Mouse (Mus musculus) forebrain, embryonic 10.5 days (tissue): Measurements from ENCODE around the gene Bak1. TPM values are rescaled to one million over a fixed set of nuclear protein-coding genes. Genes with fewer than 3 reads are reported as not detected.
"Not testable (repeated sequence)": the region's sequence is repeated elsewhere in the genome, so short reads cannot be mapped to it uniquely, and the experiment has no call there.

Experiments used
- DNase-seq: peaks from one replicate; pipeline ENCODE4 v3.0.0-alpha.2; 2017; ENCODE audit warnings: low spot score; ENCODE audit errors: extremely low spot score
- H3K27ac ChIP-seq: fragments of 300-500 bp; sonication (generic); 2 replicates; pipeline ENCODE4 v1.5.1; 2016; ENCODE audit warnings: mild to moderate bottlenecking
- H3K27me3 ChIP-seq: fragments of 300-500 bp; sonication (generic); 2 replicates; pipeline ENCODE4 v1.6.1; 2016; ENCODE audit warnings: mild to moderate bottlenecking; ENCODE audit not compliant: poor library complexity, severe bottlenecking
- H3K36me3 ChIP-seq: fragments of 300-500 bp; sonication (generic); replicated peaks from 2 replicates; pipeline ENCODE4 v1.6.1; 2016; ENCODE audit warnings: mild to moderate bottlenecking, moderate library complexity
- H3K4me1 ChIP-seq: fragments of 300-500 bp; sonication (generic); 2 replicates; pipeline ENCODE4 v1.6.1; 2016
- H3K4me3 ChIP-seq: fragments of 300-500 bp; sonication (generic); 2 replicates; pipeline ENCODE4 v1.5.1; 2016; ENCODE audit warnings: mild to moderate bottlenecking, moderate library complexity
- H3K9me3 ChIP-seq: fragments of 300-500 bp; sonication (generic); 2 replicates; pipeline ENCODE4 v1.6.1; 2016; ENCODE audit warnings: mild to moderate bottlenecking, moderate library complexity
- WGBS: fragments of 180-500 bp; shearing (Covaris S2); methylation state at CpG from one replicate; pipeline ENCODE4 v1.1.7; 2016; 5-methylcytosine and 5-hydroxymethylcytosine counted together
- polyA plus RNA-seq: library from polyadenylated mRNA; unstranded; fragments of >200 nt; fragmentation: Nextera tagmentation; extraction: Ambion mirVana; gene quantifications from 2 replicates; pipeline ENCODE4 v1.2.1, GENCODE M21; 2016

Bak1 gene
- polyA plus RNA-seq, 1 experiment from 2014 or later, result 3.4 TPM

GRCm38 (mm10) chr17:26985503-26986179 is 43.2 kb downstream of the Bak1 start:
- 91% methylated on average over 10 of the region's 10 CpGs for WGBS
- H3K36me3 ChIP-seq, result peaks cover 7% of the 10 kb centered on the region
- no peaks in the 10 kb centered on the region for H3K9me3 ChIP-seq
- DNase-seq, result no peak
- no peaks in the 10 kb centered on the region for H3K4me1 ChIP-seq
- H3K27me3 ChIP-seq, result no peaks in the 10 kb centered on the region
- H3K4me3 ChIP-seq, result no peak overlapping the region
- no peak overlapping the region for H3K27ac ChIP-seq

DNA sequence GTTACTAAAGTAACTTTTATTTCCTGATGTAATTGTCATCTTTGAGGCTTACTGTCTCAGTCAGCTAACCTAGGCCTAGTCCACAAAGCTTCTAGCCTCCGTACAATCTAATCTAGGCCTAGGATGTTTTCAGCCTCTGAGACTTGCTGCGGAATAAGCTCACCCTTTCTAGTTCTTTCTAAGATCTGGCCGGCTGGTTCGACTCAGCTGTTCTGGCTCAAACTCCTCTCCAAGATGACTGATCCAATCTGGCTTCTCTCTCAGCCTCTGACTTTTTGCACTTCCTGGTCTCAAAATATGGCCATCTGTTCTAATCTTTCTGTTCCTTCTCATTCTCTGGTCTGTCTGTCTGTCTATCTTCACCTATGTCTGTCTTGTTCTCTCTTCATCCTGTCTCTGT is 45.4 kb downstream of the Bak1 start:
- Histone ChIP-seq H3K4me1 (no peaks in the 10 kb centered on the region), H3K27me3 (no peaks in the 10 kb centered on the region), H3K4me3 (no peak overlapping the region), H3K27ac (no peak overlapping the region), H3K36me3 (peaks cover 29% of the 10 kb centered on the region), H3K9me3 (no peaks in the 10 kb centered on the region)
- 97% methylated on average over 4 of the region's 4 CpGs for WGBS
- no peak for DNase-seq

DNA sequence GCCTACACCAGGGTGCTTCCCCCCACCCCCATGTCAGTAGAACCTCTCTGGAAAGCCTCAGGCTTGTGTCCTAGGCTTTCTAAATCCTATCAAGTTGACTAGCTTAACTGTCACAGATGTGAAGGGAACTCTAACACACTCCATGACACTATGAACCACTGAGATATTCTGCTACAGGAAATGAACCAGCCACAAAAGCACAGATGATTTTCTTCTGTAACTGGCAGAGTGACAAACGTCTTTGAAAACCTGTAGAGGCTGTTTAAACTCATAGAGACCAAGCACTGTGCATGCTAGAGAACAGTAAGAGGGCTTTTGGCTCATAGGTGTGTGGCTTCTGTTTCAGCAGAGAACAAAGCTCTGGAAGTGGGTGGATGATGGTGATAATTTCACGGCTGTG is 47.8 kb downstream of the Bak1 start:
- DNase-seq, result no peak
- no peaks in the 10 kb centered on the region for H3K27me3 ChIP-seq
- no peak overlapping the region for H3K27ac ChIP-seq
- 79% methylated on average over 2 of the region's 2 CpGs for WGBS
- H3K4me3 ChIP-seq, result no peak overlapping the region
- peaks cover 8% of the 10 kb centered on the region; the same call in 1 of the 2 replicates for H3K4me1 ChIP-seq
- H3K9me3 ChIP-seq, result no peaks in the 10 kb centered on the region
- peaks cover 52% of the 10 kb centered on the region for H3K36me3 ChIP-seq

- Histone ChIP-seq H3K27me3 (no peaks in the 10 kb centered on the region), H3K36me3 (peaks cover 69% of the 10 kb centered on the region), H3K27ac (no peak overlapping the region), H3K4me3 (no peak overlapping the region), H3K4me1 (peaks cover 21% of the 10 kb centered on the region), H3K9me3 (no peaks in the 10 kb centered on the region)
- DNase-seq, result no peak
- 92% methylated on average over 2 of the region's 2 CpGs for WGBS
Observed at GRCm38 (mm10) chr17:26979426-26979825, 49.4 kb downstream of the Bak1 start.

DNA sequence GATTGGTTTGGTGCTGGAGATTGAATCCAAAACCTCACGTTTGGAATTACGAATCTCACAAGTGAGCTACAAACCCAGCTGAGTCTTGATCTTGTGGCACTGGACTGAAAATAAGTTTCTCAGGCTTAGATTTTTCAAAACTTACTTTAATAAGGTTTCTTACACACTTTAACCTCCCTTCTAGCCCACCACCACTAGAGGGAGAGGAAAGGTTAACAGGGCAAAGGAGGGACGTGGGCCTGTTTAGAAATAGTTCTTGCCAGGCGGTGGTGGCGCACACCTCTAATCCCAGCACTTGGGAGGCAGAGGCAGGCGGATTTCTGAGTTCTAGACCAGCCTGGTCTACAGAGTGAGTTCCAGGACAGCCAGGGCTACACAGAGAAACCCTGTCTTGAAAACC is 51.5 kb downstream of the Bak1 start:
- DNase-seq, H3K27ac ChIP-seq, H3K27me3 ChIP-seq, H3K9me3 ChIP-seq, H3K4me3 ChIP-seq: not testable (repeated sequence)
- Histone ChIP-seq H3K4me1 (peaks cover 33% of the 10 kb centered on the region), H3K36me3 (peaks cover 72% of the 10 kb centered on the region)
- 88% methylated on average over 6 of the region's 6 CpGs for WGBS

GRCm38 (mm10) chr17:26975415-26975814 is 53.4 kb downstream of the Bak1 start:
- H3K9me3 ChIP-seq, result no peaks in the 10 kb centered on the region
- DNase-seq, result no peak
- H3K27ac ChIP-seq, result no peak overlapping the region
- H3K4me1 ChIP-seq, result peaks cover 51% of the 10 kb centered on the region
- H3K4me3 ChIP-seq, result no peak overlapping the region
- H3K27me3 ChIP-seq, result no peaks in the 10 kb centered on the region
- peaks cover 73% of the 10 kb centered on the region for H3K36me3 ChIP-seq

- H3K4me1 ChIP-seq, result peaks cover 54% of the 10 kb centered on the region
- H3K4me3 ChIP-seq, result peak overlapping the region; percentile 75; the same call in 1 of the 2 replicates
- no peak for DNase-seq
- peaks cover 72% of the 10 kb centered on the region for H3K36me3 ChIP-seq
- 95% methylated on average over 15 of the region's 15 CpGs for WGBS
- H3K27me3 ChIP-seq, result no peaks in the 10 kb centered on the region
- no peak overlapping the region for H3K27ac ChIP-seq
- H3K9me3 ChIP-seq, result no peaks in the 10 kb centered on the region
Observed at GRCm38 (mm10) chr17:26974547-26974946, 54.3 kb downstream of the Bak1 start.

DNA sequence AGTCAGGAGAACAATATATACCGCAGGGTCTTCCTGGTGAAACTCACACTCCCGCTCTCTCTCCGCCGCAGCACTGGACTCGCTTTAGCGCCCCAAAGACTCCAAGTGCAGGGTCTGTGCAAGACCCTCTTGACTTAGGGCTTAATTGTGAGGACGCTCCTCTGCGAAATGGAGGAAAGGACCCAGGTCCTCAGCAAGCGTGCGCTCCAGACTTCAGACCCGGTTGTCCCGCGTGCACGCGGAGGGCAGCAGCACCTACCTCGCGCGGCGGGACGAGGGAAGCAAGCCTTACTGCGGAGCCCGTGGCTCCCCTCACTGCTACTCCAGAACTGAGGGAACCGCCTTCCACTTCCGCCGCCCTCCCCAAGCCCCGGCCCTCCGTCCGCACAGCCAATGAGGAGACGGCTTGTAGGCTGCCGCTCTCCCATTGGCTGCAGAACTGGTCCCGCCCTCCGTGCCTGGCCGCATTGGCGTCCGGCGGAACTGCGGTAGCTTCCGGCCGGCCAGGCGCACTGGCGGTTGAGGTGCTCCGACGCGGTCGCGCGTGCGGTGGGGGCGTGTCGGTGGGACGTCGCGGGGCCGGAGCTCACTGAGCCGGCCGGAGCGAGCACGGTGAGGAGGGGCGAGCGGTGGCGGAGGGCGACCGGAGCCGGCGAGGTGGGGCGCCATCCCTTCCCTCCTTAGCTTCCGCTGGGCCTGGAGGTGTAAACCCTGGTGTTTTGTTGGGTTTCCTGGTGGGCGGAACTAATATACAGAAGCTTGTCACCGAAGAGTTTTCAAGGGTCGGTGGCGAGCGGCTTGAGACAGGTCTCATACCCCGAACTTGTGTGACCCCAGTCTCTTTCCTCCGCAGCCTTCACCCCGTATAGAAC is 55.9 kb downstream of the Bak1 start, which contains the start of gene Zbtb9:
Zbtb9 (plus strand) TSS at position 465 of the 872 bp plus-strand sequence.
- Histone ChIP-seq H3K4me1 (peaks cover 54% of the 10 kb centered on the region), H3K4me3 (peak within 1 kb of the TSS; percentile 75), H3K27me3 (no peaks in the 10 kb centered on the region), H3K9me3 (no peaks in the 10 kb centered on the region), H3K27ac (peak within 1 kb of the TSS; percentile 88), H3K36me3 (peaks cover 72% of the 10 kb centered on the region)
- DNase-seq, result peak; percentile 96
- WGBS, result under 1% methylated on average over 75 of the region's 75 CpGs

DNA sequence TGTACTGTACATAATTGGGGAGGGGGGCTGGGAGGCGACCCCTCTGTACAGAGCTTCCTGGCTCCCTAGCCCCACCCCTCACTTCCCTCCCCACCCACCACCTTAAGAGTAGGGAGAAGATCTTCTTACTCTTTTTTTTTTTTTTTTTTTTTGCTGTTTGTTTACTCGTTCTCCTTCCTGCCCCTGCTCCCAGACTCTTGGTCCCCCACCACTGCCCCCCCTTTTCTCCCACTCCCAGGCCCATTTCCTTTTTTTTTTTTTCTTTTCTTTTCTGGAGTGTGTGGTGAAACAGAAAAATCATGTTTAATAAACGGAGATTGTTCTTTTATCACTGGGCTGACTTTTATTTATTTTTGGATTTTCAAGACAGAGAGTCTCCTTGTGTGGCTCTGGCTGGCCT is 56.7 kb downstream of the Bak1 start:
- H3K27me3 ChIP-seq, result no peaks in the 10 kb centered on the region
- H3K4me3 ChIP-seq, result peak overlapping the region; percentile 75
- WGBS, result 9% methylated on average over 3 of the region's 3 CpGs
- H3K4me1 ChIP-seq, result peaks cover 54% of the 10 kb centered on the region
- DNase-seq, result no peak
- peaks cover 72% of the 10 kb centered on the region for H3K36me3 ChIP-seq
- H3K27ac ChIP-seq, result peak overlapping the region; percentile 88
- H3K9me3 ChIP-seq, result no peaks in the 10 kb centered on the region

GRCm38 (mm10) chr17:26971247-26971905 is 57.4 kb downstream of the Bak1 start:
- DNase-seq, result no peak
- Histone ChIP-seq H3K36me3 (peaks cover 72% of the 10 kb centered on the region), H3K4me1 (peaks cover 49% of the 10 kb centered on the region), H3K4me3 (peak overlapping the region; percentile 75), H3K27me3 (no peaks in the 10 kb centered on the region), H3K9me3 (no peaks in the 10 kb centered on the region), H3K27ac (peak overlapping the region; percentile 30; the same call in 1 of the 2 replicates)
- 58% methylated on average over 8 of the region's 8 CpGs for WGBS

DNA sequence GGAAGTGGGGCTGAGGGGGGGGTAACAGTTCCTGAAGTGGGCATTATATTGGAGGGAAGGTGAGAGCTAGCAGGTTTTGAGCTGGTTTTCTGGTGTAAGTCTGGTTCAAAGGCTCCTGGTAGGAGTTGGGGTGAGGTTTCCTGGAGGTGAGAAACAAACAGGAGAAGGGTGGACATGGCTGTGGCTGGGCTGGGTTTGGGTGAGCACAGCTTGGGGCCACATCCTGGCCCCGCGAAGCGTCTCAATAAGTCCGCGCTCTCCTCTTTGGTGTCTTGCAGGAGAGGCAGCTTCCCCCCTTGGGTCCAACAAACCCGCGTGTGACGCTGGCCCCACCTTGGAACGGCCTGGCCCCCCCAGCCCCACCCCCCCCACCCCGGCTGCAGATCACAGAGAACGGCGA is 58.6 kb downstream of the Bak1 start:
- Histone ChIP-seq H3K27me3 (no peaks in the 10 kb centered on the region), H3K36me3 (peaks cover 72% of the 10 kb centered on the region), H3K4me3 (no peak overlapping the region), H3K4me1 (peaks cover 40% of the 10 kb centered on the region), H3K9me3 (no peaks in the 10 kb centered on the region), H3K27ac (no peak overlapping the region)
- no peak for DNase-seq
- 85% methylated on average over 12 of the region's 12 CpGs for WGBS
